Mouse (Mus musculus) heart, postnatal 10 days (tissue): ENCODE measurements around the gene Nxt1. TPM values are rescaled to one million over a fixed set of nuclear protein-coding genes. Genes with fewer than 3 reads are reported as not detected.

Experiments used
- DNase-seq, 2 experiments: peaks; one replicate each; pipeline ENCODE4 v3.0.0; 2021
- intact Hi-C: fragments of 180-260 bp; cut with DNase I; formaldehyde crosslinking; loops from one replicate; pipeline ENCODE4 v1.15.1; 2025
- total RNA-seq, 2 experiments: library from RNA; stranded (reverse); gene quantifications; 2 replicates each; pipeline ENCODE4 v1.2.3; 2021

The Nxt1 gene
- total RNA-seq, 2 experiments from 2014 or later = 9.4 to 14.2 TPM

DNA sequence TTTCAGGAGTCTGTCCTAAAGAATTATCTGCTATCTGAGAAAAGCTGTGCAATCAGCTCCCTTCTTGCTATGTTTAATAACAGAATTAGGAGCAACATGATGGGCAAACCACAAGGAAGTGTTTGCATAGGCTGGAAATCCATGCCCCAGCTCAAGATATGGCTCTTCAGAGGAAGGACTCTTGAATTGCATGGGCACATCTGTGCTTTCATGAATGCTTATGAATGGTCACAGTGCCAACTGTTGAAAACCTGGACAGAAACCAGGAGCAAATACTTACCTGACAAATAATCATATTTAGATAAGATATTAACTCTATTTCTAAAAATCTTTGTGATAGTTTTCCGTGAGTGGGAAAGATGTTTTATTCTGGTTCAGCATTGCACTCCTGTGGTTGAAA lies 14.5 kb downstream of the Nxt1 start:
- intact Hi-C loops = loop anchor here (10.0 kb wide), 1 partner anchor 188 kb away; the partner anchor contains the start of gene Cst3

DNA sequence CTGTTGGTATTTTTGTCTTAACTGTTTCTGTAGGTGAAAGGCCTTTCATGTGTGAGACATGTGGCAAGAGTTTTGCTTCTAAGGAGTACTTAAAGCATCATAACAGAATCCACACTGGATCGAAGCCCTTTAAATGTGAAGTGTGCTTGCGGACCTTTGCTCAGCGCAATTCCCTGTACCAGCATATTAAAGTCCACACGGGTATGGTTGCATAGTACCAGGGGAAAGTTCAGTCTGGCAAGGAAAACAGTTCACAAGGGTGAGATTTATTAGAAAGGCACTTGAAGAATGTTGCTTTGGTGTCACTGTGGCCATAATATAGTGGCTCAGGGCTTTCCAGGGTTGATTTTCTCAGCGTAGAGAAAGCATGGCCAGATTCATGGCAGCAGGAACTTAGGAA lies 15.6 kb downstream of the Nxt1 start:
- intact Hi-C loops = loop anchor here (10.0 kb wide), 1 partner anchor 187 kb away; the partner anchor contains the start of gene Cst3
- DNase-seq = no peak

More for the DNA sequence above, 14.5 kb downstream of the Nxt1 start:
- no peak for DNase-seq

DNA sequence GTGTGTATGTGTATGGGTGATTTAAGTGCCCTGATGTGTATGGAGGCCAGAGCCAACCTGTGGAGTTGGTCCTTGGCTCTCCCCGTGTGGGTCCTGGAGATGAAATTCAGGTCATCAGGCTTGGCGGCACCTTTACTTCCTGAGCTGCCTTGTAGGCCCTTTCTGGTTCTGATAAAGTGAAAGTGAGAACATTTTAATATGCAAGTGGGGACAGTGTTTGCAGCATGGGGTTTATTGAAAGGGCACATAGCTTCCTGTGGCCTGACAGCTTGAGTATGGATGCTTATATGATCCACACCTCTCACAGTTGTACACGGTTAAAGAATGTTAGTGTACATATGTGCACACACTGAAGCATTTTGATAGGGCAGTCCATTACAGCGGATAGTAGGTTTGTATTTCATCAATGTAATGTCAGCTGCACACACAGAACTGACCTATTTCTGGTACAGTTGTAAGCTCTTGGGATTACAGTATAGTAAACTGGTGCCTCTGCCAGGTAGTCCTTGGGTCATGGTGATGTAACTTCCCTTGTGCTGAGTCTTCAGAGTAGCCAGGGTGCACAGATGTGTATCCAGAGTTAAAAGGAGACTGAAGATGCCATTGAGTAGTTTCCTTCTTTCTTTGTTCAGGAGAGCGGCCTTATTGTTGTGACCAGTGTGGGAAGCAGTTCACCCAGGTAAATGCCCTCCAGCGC lies 17.2 kb downstream of the Nxt1 start:
- DNase-seq = no peak
- intact Hi-C loops = loop anchor here (10.0 kb wide), 1 partner anchor 185 kb away; the partner anchor contains the start of gene Cst3

DNA sequence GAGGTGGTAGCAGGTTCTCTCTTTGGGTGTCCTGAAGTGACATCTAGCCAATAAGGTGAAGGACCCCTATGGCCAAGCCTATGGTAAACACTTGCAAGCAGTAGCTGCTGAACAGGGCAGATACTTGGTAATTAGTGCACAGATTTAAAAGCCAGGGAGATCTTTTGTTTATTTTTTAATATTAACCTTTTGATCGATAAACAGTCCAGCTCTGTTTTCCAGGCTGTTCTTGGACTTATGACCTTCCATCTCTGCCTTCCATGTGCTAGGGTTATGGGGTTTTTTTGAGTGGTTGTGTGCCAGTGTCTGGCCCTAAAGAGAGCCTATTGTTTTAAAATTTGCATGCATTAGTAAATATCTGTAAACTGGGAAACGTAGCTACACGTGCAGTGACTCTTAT lies 17.9 kb downstream of the Nxt1 start:
- intact Hi-C loops = no loop called here
- DNase-seq = no peak

DNA sequence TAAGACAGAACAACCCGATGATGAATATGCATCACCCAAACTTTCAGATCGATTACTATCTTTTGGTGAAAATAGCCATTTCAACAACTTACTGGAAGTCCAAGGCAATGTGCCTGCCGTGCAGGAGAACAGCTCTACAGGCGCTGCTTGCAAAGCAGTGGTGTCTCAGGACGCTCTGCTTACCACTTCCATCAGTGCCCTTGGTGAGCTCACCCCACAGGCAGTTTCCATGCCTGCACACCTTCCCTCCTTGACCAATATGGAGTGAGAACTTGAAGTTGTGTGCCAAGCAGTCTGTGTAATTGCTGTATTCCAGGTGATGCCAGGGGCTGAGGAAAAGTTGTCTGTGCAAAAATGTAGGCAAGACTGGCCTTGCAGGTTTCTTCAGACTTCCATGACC lies 18.4 kb downstream of the Nxt1 start:
- intact Hi-C loops = no loop called here
- DNase-seq = no peak

DNA sequence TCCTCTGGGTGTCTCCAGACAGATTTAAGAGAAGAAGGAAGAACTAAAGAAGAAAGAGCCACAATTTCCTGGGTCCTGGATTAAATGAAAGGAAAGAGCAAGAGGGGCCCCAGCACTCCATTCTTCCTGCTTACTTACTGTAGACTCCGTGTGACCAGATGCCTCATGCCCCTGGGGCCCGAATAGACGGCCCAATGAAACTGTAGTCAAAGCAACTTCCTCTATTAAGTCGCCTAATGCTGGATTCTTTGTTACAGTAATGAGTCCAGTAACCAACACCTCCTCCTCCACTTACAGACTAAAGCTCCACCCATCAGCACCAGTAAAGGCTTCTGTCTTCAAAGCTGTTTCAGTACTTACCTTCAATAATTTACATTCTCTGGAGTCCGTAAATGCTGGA lies 26.2 kb downstream of the Nxt1 start:
- DNase-seq = no peak
- intact Hi-C loops = no loop called here

DNA sequence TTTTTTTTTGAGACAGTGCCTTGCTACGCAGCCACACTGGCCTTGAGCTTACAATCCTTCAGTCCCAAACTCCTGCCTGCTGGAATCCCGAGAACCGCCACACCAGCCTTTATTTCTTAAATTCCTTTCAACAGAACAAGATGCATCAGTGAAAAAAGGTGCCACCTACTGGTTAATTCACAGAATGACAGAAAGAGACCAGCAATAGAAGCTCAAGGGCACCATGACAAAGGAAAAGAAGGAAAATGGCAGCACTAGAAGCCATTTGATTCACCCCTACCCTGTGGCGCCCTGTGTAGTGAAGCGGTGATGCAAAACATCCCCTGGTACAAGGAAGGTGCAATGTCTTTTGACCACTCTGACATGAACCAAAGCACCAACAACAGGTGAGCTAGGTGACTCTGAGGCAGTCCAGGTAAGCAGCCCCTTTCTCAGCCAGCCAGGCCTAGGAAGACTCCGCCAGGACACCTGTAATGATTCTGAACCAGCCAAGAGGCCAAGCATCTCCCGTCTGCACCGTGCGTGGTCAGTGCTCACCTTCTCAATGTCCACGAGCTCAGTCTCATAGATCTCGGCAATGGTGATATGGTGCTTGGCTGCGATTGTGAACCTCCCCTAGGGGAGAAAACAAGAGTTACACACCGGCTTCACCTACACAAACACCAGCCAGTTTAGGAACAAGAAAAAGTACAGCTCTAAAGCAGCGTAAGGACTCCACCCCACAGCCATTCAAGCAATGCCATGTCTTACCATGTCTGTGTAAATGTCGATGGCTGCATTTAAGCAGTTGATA lies 34.2 kb downstream of the Nxt1 start:
- intact Hi-C loops = no loop called here
- DNase-seq = peak in 1 of 2 experiments; percentile 34

DNA sequence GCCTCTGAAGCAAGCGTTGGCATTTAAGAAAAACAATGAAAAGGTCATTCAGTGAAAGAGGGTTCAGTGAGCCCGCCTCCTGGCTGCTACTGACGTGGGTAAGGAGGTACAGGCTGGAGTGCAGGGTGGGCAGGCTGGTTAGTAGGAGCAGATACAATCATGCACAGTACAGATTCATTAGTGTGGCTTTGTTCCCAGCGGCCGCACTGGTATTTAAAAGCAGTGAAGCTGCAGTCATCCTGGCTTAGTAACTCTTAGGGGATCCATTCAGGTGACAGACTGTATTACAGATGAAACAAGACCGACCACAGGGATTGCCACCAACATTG lies 34.8 kb downstream of the Nxt1 start:
- no peak for DNase-seq
- intact Hi-C loops = no loop called here

DNA sequence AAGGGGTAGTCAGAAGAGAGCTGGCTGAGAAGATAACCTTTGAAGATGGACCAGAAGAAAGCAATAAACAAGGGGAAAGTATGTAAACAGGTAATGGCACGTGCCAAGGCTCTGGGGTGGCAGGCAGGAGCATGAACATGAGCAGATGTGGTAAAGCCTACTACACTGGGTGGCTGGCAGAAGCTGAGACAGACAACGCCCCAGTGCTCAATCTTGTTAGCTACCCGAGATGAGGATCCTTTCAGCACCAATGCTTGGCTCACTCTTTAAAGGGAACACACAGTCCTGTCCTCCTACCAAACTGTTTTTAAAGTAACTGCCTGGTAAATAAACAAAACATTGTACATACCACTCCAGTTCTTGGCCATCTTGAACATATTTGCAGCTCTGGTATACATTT lies 39.9 kb downstream of the Nxt1 start:
- intact Hi-C loops = no loop called here

DNA sequence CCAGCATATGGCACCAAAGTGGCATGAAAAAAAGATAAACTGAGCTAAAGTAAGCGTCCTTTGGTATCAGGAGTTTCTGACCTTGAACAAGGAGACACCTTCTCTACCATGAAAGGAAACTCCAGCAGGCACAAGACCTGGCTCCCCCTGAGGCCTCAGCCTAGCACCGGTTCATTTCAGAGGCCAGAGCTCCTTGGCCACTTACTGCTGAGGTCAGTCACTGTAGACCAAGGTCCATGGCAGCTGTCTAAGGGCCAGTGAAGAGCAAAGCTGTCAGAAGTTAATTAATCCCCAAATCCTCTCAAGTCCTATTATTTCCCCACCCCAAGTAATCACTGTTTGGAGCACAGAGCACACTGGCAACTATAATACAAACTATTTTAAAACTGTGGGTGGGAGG lies 44.7 kb downstream of the Nxt1 start:
- no peak for DNase-seq
- intact Hi-C loops = no loop called here

More for the DNA sequence above, 39.9 kb downstream of the Nxt1 start:
- DNase-seq = no peak

DNA sequence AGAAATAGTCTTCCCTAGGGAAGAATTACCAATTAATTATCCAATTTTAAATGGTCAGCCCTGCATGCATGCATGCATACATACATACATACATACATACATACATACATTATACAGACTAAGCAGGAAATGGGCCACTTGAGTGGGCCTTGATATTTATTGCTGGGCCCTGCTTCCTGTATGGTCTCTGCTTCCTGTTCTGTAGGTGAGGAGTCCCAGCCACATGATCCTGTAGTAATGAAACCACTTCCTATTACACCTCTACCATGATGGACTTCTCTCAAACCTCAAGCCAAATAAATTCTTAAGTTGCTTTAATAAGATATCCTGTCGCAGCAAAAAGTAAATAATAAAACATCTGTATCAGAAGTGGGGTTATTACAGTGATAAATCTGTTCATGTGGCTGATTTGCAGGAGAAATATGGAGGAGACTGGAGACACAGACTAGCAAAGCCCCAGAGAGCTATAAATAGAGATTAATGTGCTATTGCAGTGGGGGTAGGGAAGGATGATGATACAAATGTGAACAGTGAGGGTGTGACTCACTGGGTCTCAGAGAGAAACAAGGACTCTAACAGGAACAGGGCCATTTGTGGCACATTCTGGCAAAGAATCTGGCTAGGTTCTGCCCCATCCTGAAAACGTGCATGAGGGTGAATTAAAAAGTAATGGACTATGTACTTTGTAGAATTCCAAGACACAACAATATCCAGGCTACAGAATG lies 47.0 kb downstream of the Nxt1 start:
- intact Hi-C loops = no loop called here
- no peak for DNase-seq

Other genes starting within 250 kb of the Nxt1 start
- 100 to 1,000 TPM; 163 to 201 TPM for gene Cd93, start 229.0 kb upstream of the Nxt1 start, total RNA-seq
- 10 to 100 TPM; 21.5 to 22.2 TPM for gene Gzf1, start 8.4 kb downstream of the Nxt1 start, total RNA-seq
- 1 to 10 TPM; 2.1 to 2.5 TPM for gene Napb, start 59.9 kb downstream of the Nxt1 start, total RNA-seq
- gene Cstl1, start 77.8 kb downstream of the Nxt1 start, total RNA-seq = not detected
- gene Cst11, start 98.9 kb downstream of the Nxt1 start, total RNA-seq = not detected
- gene 8030411F24Rik, start 109.4 kb downstream of the Nxt1 start, total RNA-seq = not detected
- 1 to 10 TPM; 1.1 to 1.4 TPM for gene Cst12, start 116.8 kb downstream of the Nxt1 start, total RNA-seq
- not detected for gene Cst8, start 126.2 kb downstream of the Nxt1 start, total RNA-seq
- gene Cst13, start 147.5 kb downstream of the Nxt1 start, total RNA-seq = not detected
- gene Cst9, start 162.5 kb downstream of the Nxt1 start, total RNA-seq = 1 to 10 TPM; 2.3 to 4.0 TPM
- gene 9230104L09Rik, start 192.4 kb downstream of the Nxt1 start, total RNA-seq = under 1 TPM in 1 of 2 experiments, not detected in 1; 0.43 TPM
- 100 to 1,000 TPM; 775 to 820 TPM for gene Cst3, start 203.1 kb downstream of the Nxt1 start, total RNA-seq